Mouse (Mus musculus) v-Abl transformed pro-B cells (cell line): Measurements from ENCODE around the gene Mpc1.
"Not testable (repeated sequence)": the region's sequence is repeated elsewhere in the genome, so short reads cannot be mapped to it uniquely, and the experiment has no call there.

Experiments used
- in situ Hi-C, 2 experiments: fragments of 400-800 bp; cut with MboI; formaldehyde crosslinking; loops; one replicate each; pipeline ENCODE4 v1.15.1; 2025; ENCODE audit not compliant: unreplicated experiment in 2 of 2

The Mpc1 gene

DNA sequence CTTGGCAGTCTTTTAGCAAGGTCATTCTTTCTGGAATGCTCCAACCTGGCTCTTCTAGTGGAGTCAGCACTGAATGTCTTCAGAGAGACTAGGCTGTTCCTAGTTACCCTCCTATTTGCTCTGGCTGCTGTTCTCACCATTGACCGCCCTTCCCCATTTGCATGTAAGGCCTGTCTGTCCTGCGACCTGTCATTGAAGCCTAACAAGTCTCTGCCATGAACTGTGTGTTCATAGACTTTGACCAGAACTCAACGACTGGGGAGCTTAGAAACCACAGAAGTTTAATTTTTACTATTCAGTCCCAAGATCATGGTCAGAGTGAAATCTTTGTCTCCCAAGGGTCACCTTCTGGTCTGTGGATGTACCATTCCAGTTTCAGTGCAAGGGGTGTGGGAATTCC is 31.3 kb downstream of the Mpc1 start:
- in situ Hi-C loops: loop anchor here in 1 of 2 experiments (5.0 kb wide), 1 partner anchor 37 kb away; no protein-coding TSS in a partner anchor

DNA sequence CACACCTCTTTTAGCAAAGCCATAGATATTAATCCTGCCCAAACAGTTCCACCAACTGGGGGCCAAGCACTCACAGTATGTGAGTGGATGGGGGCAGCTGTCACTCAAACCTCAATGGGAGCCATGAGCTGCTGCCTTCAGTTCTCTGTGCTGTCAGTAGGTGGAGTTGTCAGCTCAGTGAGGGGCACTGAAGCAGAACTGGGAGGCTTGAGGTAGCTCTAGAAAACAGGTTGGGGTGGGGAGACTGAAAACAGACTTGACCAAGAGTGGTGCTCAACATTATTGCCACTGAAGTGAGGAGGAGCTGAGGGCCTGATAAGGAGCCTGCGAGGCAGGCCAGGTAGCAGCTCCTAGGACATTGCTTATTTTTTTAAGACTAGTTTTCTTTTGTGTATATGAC is 33.5 kb downstream of the Mpc1 start:
- in situ Hi-C loops: no loop called here

- in situ Hi-C loops: not testable (repeated sequence)
Measured at GRCm38 (mm10) chr17:8326877-8327276, 44.2 kb downstream of the Mpc1 start.

GRCm38 (mm10) chr17:8328511-8329174 is 45.9 kb downstream of the Mpc1 start:
- in situ Hi-C loops: no loop called here

DNA sequence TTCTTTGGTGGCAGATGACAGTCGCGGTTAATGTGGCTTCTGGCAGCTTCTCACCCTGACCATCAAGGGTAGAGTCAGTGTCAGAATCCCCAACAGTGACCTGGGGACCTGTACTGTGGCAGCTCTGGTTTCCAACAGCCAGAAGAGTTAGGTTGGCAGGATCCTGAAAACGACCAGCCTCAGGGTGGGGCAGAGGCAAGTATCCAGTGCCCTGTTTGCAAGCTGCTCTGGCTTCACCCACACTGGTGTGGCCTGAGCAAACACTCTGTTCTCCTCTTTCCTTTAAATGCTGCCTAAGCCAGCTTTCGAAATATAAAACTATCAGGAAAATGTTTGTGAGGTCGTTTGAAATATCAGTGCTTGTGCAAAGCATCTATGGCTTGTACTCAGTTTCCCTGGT is 47.9 kb downstream of the Mpc1 start:
- in situ Hi-C loops: no loop called here

- in situ Hi-C loops: not testable (repeated sequence)
Measured at GRCm38 (mm10) chr17:8337159-8337558, 54.5 kb downstream of the Mpc1 start, which contains the start of gene Prr18. Prr18 (plus strand) TSS chr17:8337459.

GRCm38 (mm10) chr17:8339666-8340374 is 57.1 kb downstream of the Mpc1 start:
- in situ Hi-C loops: no loop called here

- in situ Hi-C loops: no loop called here
Measured at GRCm38 (mm10) chr17:8340407-8341359, 58.0 kb downstream of the Mpc1 start.

DNA sequence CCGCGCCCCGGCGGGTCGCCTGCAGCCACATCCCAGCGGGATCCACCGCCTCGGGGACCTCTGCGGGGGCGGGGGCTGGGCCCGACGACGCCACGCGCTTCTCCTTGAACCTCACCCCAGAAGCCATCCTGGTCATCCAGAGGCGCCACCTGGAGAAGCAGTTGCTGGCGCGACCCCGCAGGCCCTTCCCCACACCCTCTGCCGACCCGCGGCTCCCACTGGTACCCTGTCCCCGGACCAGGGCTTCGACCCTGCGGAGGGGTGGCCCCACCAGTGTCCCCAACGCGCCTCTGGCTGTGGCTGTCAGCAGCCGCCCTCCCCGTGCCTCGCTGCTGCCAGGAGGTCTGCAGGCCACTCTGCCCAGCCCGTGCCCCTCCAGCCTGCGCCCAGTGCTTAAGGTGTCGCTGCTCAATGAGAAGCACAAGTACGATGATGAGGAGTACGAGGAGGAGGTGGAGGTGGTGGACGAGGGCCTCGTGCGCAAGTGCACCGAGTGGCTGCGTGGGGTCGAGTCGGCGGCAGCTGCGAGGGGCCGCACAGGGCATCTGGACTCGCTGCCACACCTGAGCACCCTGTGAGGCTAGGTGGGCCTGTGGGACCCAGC is 58.8 kb downstream of the Mpc1 start:
- in situ Hi-C loops: no loop called here

DNA sequence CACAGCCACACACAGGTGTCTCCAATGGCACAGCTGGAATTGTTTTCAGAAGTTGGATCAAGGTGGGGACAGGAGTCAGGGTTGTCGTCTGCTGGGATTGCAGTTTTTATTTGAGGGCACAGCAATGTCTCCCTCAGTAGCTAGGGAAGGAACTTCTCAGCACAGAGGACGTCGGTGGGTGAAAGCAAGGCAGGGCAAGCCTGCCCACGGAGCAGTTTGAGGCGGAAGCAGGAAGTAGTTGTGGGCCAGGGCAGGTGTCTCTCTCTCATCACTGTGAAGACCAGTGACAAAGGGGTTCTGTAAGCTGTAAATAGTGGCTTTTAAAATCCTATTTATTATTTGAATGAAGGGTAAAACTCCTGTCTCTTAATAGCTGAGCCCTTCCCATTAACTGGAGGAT is 60.0 kb downstream of the Mpc1 start:
- in situ Hi-C loops: no loop called here

- in situ Hi-C loops: no loop called here
Measured at GRCm38 (mm10) chr17:8343416-8343815, 60.7 kb downstream of the Mpc1 start.
